Mouse (Mus musculus) ES-Bruce4 (cell line): ENCODE measurements at regions not wholly inside any gene's neighbourhood (a gene's known extent, or its start where the extent isn't known, plus 50 kb on each side); places are given as distances from the start of the nearest gene placed in this dataset.

ENCODE experiments used
- H3K27ac ChIP-seq: 2 replicates; pipeline ENCODE4 v1.5.1; 2012; ENCODE audit warnings: low read length, inconsistent platforms; ENCODE audit not compliant: insufficient read depth
- H3K27me3 ChIP-seq: 2 replicates; pipeline ENCODE4 v1.6.1; 2012; ENCODE audit warnings: mild to moderate bottlenecking, low read length, inconsistent platforms; ENCODE audit not compliant: control insufficient read depth, poor library complexity, insufficient read depth, severe bottlenecking
- H3K36me3 ChIP-seq: 2 replicates; pipeline ENCODE4 v1.6.1; 2012; ENCODE audit warnings: inconsistent platforms, mild to moderate bottlenecking, low read length, moderate library complexity; ENCODE audit not compliant: control insufficient read depth, poor library complexity, insufficient read depth, severe bottlenecking
- H3K4me1 ChIP-seq: one replicate; pipeline ENCODE4 v1.8.1; 2011; ENCODE audit warnings: low read length; ENCODE audit not compliant: control insufficient read depth, insufficient read depth
- H3K4me3 ChIP-seq: 2 replicates; pipeline ENCODE4 v1.5.1; 2011; ENCODE audit warnings: low read depth, mild to moderate bottlenecking, low read length
- H3K9ac ChIP-seq: 2 replicates; pipeline ENCODE4 v1.6.1; 2012; ENCODE audit warnings: low read depth, mild to moderate bottlenecking, inconsistent platforms; ENCODE audit not compliant: poor library complexity, severe bottlenecking
- H3K9me3 ChIP-seq: replicated peaks from 2 replicates; pipeline ENCODE4 v1.6.1; 2012; ENCODE audit warnings: mild to moderate bottlenecking, low read length, inconsistent platforms; ENCODE audit not compliant: control insufficient read depth, poor library complexity, insufficient read depth, severe bottlenecking
- CTCF ChIP-seq: IDR thresholded peaks from one replicate; pipeline ENCODE4 v1.8.1; 2011; ENCODE audit warnings: low read depth, low read length
- EP300 ChIP-seq: IDR thresholded peaks from 2 replicates; pipeline ENCODE4 v1.6.1; 2011; ENCODE audit warnings: low read depth, low read length; ENCODE audit not compliant: insufficient read depth
- POLR2A ChIP-seq: IDR thresholded peaks from one replicate; pipeline ENCODE4 v1.8.1; 2011; ENCODE audit warnings: low read length; ENCODE audit not compliant: insufficient read depth

DNA sequence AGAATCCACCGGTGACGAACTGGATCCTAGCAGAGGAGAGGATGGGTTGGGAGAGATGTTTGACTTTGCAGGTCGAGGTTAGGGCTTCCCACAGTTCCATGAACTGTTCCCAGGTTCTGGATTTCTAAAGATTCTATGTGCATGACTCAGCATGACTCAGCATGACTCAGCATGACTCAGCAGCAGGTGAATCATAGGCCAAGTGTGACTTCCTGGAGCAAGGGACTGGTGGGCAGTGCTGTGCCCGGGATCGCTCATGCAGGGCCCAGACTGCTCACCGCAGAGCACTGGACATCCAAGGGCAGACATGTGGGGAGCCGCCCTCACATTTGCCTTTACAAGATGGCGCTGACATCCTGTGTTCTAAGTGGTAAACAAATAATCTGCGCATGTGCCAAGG, 179.0 kb downstream of the Tex29 start:
- Histone ChIP-seq H3K9me3 (peaks cover 23% of the 10 kb centered on the region), H3K27ac (peak overlapping the region; percentile 23), H3K4me3 (no peak overlapping the region), H3K36me3 (no peaks in the 10 kb centered on the region), H3K9ac (no peak overlapping the region), H3K4me1 (no peaks in the 10 kb centered on the region), H3K27me3 (no peaks in the 10 kb centered on the region)
- TF ChIP-seq POLR2A (no peak), EP300 (no peak), CTCF (no peak)

DNA sequence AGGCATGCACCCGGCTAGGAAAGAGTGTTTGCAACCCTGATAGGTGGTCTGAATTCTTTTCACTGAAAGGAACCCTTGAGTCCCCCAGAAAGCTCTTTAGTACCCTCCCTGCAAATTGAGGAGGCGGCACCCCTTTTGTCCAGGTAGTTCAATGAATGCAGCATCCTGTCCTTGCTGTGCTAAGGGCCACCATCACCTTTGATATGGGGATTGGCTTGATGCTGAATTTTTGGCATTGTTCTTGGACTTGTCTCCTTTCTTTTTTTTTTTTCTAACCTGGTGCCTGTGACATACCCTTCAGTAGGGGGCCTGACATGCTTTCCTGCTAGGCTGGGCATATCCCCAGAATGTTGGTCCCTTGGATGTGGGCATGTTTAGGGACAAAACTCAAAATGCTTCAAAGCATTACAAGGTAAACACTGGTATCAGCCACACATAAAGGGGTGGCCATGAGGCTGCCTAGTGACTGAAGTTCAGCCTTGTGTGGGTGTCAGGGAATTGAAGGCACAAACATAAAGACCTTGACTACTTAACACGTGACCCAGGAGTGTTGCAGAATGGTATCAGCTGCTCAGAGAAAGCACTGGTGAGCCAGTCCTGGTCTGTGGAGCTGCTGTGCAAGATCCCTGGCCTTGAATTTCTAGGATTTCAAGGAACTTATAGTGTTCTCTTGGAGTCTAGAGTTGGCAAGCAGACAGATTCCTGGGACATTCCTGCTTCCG, 183.6 kb downstream of the Tex29 start:
- peaks cover 12% of the 10 kb centered on the region for H3K9me3 ChIP-seq
- no peak overlapping the region for H3K9ac ChIP-seq
- no peaks in the 10 kb centered on the region for H3K4me1 ChIP-seq
- H3K27ac ChIP-seq, result no peak overlapping the region
- no peaks in the 10 kb centered on the region for H3K36me3 ChIP-seq
- TF ChIP-seq EP300, result no peak
- no peak for TF ChIP-seq CTCF
- TF ChIP-seq POLR2A, result no peak
- no peak overlapping the region for H3K4me3 ChIP-seq
- H3K27me3 ChIP-seq, result no peaks in the 10 kb centered on the region

DNA sequence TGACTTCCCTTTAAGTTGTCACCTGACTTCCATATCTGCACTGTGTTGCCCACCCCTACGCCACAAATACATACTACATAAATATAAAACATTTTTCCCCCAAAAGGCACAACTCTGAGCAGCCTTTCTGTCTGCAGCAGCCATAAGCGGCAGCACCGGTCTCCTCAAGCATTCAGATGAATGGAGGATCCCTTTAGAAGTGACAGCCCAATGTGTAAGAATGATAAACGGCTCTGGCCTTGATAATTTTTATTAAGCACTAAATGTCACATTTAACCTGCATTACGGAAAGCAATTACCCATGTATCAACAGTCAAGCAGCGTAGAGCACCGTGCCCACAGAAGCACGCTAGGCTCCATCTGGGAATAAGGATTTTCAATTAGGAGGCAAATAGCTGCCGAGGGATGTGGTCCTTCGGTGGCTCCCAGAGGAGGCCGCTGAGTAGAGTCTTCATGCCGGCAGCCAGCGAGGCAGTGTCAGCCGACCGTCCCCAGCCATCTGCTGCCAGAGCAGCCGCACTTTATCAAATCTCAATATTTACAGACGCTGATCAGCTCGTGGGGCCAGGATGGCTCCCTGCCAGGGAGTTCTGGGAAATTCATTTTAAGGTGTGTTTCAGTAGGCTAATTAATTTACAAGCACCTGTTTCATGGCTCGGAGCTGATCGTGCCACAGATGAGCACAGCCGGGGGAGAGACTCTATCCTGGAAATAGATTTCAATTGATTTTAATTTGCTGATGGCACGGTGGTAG, 190.3 kb downstream of the Tex29 start:
- H3K36me3 ChIP-seq, result no peaks in the 10 kb centered on the region
- H3K27me3 ChIP-seq, result no peaks in the 10 kb centered on the region
- H3K9me3 ChIP-seq, result no peaks in the 10 kb centered on the region

DNA sequence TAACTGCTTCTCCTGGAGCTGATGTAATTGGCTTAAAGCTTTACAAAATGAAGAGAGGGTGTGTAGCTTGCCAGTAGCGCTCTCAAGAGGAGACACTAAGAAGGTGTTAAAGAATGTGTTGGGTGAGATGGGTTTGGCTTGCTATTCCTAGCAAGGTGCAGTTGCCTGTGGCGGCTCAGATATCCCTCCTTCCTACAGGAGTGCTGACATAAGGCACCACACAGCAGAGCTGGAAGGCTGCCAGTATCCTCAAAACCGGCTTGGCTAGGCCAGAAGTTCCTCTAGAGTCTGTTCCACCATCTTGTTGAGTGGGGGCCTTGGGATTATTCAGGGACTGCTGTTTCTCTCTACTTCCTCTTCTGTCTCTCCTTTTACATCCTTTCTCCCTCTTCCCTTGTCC, 191.5 kb downstream of the Tex29 start:
- no peak overlapping the region for H3K9ac ChIP-seq
- H3K27ac ChIP-seq, result no peak overlapping the region
- no peaks in the 10 kb centered on the region for H3K9me3 ChIP-seq
- no peak overlapping the region for H3K4me3 ChIP-seq
- no peak for TF ChIP-seq CTCF
- H3K36me3 ChIP-seq, result no peaks in the 10 kb centered on the region
- no peaks in the 10 kb centered on the region for H3K27me3 ChIP-seq
- H3K4me1 ChIP-seq, result no peaks in the 10 kb centered on the region

More for the DNA sequence above, 190.3 kb downstream of the Tex29 start:
- Histone ChIP-seq H3K4me1 (no peaks in the 10 kb centered on the region), H3K9ac (no peak overlapping the region), H3K4me3 (no peak overlapping the region), H3K27ac (no peak overlapping the region)
- TF ChIP-seq POLR2A, result no peak
- no peak for TF ChIP-seq EP300
- TF ChIP-seq CTCF, result no peak

- no peaks in the 10 kb centered on the region for H3K36me3 ChIP-seq
- no peaks in the 10 kb centered on the region for H3K27me3 ChIP-seq
- H3K4me1 ChIP-seq, result no peaks in the 10 kb centered on the region
- no peak for TF ChIP-seq CTCF
- TF ChIP-seq POLR2A, result no peak
- no peak for TF ChIP-seq EP300
- no peak overlapping the region for H3K27ac ChIP-seq
- H3K9me3 ChIP-seq, result no peaks in the 10 kb centered on the region
- H3K4me3 ChIP-seq, result no peak overlapping the region
- H3K9ac ChIP-seq, result no peak overlapping the region
Measured at GRCm38 (mm10) chr8:12032386-12032785, 192.1 kb downstream of the Tex29 start.

- H3K4me3 ChIP-seq, result no peak overlapping the region
- no peak overlapping the region for H3K9ac ChIP-seq
- no peak overlapping the region for H3K27ac ChIP-seq
- H3K9me3 ChIP-seq, result no peaks in the 10 kb centered on the region
- H3K4me1 ChIP-seq, result no peaks in the 10 kb centered on the region
- no peak for TF ChIP-seq CTCF
- no peak for TF ChIP-seq EP300
- TF ChIP-seq POLR2A, result no peak
- H3K36me3 ChIP-seq, result no peaks in the 10 kb centered on the region
- no peaks in the 10 kb centered on the region for H3K27me3 ChIP-seq
Measured at GRCm38 (mm10) chr8:12036349-12036748, 196.1 kb downstream of the Tex29 start.
